Mouse (Mus musculus) c-Kit-positive CD71-positive TER-119-positive erythroid progenitor cells, embryonic 14.5 days (primary cell): ENCODE results near the gene Scrn2.

Experiments used
- DNase-seq: peaks from one replicate; pipeline ENCODE4 v3.0.0-alpha.2; 2013; ENCODE audit warnings: low spot score

Gene Scrn2

DNA sequence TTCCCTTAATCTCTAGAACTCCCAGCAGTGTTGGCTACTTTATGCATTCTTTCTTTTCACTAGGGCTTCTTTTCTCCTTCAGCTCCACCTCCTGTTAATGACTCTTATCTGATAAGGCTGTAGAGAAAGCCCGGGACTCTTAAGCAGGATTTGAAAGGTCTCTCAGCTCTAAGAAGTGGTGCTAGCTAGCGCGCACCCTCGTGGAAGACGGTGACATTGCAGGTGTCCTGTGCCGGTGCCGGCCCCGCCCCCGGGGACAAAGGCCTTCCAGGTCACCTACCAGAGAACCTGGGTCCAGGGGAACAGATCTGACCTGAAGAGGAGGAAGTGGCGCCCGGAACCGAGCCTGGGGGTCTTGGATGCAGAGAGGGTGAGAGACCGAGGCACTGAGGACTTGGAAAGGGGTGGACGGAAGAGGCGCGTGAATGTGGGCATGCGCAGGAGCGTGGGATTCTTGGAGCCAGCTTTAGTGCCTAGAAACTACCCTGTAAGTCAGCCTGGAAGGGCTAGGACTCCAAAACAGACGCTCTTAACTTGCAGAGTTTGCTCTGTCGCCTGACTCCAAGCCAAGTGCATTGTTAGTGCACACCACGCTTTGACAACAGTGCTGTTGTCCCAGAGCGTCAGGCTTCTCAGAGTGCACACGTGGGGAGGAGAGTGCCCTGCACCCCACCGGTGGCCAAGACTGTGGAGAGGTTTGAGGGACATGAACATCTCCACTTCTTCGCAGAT is at the start of gene Scrn2:
Gene Scrn2, plus strand, starts transcription at position 253 of the 732 bp plus-strand sequence.
- DNase-seq, result peak; percentile 79

DNA sequence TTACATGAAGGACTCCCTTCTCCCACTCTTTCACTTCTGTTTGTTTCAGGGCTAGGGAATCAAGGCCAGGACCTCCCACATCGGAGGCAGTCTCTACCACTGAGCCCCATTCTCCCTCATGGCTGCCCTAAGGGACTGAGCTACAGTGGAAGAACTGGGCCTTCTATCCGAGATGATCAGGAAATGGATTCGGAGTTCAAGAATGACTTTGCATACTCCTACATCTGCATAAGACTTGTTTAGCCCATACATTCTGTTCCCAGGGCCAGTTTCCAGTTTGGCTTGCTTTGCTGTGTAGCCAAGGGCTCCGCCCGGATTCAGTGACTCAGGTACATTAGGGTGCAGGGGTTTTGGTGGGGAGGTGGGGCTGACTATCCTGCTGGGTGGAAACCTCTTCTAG is 49.7 kb upstream of the Scrn2 start:
- DNase-seq, result no peak

DNA sequence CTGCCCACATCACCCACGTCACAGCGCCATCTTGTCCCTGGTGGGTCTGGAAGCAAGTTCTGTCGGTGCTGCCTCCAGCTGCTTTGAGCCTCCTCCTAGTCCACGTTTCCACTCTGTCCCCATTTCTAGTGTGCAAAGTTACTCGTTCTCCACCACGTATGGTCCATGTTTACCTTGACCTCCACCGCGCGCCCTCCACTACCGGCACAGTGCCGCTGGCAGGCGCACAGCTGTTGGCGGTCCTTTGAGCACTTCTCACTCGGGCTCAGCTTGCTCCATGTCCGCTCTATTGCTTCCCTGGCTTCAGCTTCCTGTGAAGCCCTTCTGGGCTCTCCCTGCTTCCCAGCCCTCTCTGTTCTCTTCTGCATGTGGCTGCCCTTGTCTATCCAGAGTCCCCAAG is 48.3 kb upstream of the Scrn2 start:
- DNase-seq, result no peak

DNA sequence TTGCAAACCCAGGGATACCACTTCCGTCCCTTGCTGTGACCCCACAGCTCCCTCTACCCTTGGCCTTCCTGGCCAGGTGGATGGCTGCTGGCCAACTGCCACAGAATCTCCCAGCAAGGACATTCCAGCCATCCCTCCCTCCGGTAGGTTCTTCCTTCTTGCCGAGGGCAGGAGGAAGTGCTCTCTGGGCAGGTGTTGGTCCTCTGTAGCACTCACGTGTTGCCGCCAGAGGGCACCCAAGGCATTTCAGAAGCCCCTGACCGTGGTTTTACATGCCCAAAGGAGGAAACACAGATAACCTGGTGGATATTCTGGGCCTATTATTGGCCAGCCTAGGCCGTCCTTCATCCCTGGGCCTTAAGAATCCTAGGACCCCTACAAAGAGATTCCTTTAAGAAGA is 47.4 kb upstream of the Scrn2 start:
- DNase-seq, result peak; percentile 66

DNA sequence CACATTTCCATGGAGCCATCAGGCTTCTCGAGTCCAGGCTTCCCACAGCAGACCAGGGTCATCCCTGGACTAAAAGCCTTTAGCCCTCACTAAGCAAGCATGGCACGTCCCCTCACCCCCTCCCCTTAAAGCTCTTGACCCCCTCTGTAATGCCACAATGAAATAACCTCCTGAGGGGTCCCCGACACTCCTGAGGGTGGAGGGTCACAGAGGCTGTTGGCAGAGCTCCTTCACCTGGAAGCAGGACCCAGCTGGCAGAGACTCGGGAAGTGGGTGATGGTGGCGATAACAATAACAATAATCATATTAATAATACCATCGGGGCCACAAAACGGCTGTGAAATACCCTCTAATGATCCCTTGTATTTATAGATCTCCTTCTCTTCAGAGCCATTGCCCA is 46.9 kb upstream of the Scrn2 start, which contains the start of gene Sp2:
Gene Sp2, minus strand, starts transcription at position 101 of the 400 bp plus-strand sequence.
- DNase-seq, result no peak

DNA sequence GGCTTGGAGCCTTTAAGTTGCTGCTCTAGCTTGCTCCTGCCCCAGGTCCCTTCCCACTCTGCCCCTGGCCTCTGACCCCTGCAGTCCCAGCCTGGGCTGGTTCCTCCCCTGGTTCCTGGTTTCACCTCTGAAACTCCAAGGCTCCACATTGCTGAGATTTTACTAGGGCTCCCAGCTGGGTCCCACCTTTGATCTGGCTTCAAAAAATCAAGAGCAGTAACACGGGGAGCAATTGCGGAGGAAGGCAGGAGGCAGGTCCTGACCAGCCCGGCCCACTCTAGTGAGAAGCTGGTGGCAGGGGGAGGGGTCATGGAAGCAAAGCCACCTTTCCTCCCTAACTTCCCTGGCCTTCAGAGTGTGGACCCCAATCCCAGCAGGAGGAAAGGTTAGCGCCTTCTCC is 44.8 kb upstream of the Scrn2 start:
- no peak for DNase-seq

DNA sequence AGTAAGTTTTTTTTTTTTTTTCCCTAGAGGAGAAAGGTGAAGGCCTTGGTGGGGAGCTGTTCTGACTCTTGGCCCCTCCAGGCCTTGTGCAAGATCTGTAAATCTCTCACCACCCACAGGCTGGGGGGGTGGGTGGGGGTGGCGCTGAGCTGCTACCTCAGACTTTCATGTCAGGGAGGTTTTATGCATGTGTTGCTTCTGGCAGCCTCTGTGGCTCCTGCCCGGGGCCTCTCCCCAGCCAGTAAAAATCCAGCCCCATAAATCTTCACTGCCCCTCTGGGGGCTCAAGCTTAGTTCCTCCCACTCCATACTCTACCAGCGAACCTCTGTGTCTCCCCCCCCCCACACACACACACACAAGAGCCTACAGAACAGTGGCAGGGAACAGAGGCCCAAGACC is 43.3 kb upstream of the Scrn2 start:
- DNase-seq, result no peak

DNA sequence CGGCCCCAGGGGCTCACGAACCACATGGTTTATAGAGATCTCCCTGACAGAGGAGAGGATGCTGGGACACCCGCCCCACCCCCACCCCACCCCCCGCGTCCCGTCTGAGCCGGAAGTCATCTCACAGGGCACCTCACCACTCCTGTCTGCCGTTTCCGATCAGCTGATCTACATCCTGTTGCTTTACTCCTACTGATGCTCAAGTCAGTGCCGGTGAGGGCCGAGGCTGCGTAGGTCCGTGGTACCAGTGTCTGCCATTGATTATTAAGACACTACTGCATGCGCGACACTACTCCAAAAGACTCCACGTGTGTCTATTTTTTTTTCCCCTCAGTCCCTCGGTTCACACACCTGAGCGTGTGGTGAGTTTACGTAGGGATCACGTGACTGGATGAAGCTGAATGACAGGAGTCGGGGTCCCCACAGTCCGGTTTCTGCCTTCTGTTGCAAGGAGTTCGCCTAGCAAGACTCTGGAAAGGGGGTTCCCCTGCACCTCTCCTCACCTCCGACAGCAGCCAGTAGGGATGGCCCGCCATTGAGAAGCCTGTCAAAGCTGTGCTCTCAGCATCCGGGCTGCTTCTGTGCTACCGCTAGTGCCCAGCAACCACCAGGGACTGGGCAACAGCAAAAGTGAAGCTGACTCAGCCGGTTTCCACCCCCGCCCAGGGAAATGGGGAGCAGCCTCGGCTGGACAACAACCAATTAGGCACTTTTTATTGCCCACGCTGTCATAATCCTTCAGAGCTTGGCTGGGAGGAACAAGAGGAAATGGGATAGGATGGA is 41.7 kb upstream of the Scrn2 start:
- no peak for DNase-seq

DNA sequence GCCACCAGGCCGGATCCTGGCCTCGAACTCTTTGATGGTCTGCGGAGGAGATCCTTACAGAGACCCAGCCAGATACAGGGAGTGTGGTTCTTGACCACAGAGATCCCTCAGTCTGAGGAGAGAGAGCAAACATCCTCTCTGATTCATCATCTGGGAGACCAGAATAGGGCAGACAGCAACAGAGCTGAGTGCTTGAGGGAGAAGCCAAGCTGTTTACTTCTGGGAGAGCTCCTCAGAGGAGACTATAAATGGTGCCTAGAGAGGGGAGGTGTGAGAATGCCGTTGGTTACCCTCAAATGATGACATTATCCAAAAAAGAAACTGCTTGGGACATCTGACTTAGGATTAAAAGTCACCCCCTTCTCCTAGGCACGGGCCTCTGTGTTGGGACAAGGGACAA is 38.2 kb upstream of the Scrn2 start:
- no peak for DNase-seq

DNA sequence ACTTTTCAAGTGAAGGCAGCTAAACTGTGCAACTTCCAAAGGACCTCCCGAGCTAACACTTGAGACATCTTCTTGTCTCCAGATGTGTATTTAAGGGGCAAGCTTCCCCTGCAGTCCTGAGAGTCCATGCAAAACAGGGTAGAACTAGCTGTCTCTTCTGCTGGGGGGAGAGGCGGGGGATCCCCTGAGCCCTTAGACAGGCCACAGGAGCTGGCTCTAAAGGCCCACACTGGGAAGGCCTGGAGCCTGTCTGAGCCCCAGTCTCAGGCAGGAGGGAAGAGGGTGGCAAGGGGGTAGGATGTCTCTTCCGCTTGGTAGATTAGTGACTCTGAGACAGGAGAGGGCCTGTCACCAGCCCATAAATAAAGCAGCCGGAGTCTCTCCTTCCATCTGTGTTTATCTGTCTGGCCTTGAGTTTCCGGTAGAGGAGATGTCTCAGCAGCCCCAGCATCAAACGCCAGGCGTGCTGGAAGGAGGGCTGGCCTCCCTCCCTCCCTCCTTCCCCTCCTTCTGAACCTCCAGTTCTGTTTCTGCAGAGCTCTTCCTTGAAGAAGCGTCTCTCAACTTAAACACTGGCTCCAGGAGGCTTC is 36.9 kb upstream of the Scrn2 start:
- no peak for DNase-seq

DNA sequence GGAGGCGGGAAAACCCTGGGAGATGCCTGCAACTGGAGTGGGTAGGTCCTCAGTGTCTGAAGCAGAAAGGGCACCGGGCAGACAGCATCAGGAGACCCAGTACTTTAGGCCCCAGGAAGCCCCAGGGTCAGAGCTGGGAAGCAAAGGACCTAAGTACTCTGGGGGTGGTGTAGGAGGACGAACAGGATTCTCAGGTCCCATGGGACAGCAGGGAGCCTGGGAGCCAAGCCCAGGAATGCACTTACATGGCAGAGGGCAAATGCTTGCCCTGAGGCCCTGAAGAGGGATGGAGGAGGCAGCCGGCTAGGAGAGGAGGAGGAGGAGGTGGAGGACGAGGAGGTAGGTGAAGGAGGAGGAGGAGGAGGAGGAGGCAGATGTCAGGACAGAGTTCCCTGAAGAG is 34.7 kb upstream of the Scrn2 start:
- DNase-seq, result no peak

DNA sequence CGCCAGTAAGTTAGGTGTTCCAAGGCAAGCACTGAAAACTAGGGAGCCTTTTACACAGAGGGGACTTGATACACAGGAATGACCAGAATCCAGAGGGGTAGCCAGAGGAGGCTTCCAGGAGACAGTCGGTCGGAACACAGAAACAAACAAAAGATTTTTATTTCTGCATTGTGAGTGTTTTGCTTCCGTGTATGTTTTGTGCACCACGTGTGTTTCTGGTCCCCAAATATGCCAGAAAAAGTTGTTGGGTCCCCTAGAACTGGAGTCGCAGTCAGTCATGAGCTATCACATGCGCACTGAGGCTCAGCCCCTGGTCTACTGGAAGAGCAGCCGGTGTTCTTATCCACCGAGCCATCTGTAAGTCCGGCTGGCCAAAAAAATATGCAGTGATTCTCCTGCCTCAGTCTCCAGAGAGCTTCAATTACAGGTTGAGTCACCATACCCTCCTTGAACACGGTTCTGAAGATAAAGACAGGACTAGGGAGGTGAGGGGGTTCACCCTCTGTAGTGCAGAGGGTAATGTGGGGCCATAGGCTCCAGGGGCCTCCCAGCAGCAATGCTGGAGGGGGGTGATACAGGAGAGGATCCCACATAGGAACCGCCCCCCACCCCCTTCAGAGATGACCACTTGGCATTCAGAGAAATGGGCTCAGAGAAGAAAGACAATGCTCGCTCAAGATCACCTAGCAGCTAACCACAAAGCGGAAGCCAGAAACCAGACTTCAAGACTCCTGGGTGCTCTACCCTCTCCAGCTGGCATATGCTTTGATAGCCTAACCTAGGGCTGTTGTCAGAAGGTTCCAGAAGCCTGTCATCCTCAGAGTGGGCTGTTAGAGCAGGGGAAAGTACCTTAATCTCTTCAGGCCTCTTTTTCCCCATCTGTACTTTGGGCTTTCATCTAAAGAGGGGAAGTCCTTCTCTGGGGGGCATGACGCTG is 33.6 kb upstream of the Scrn2 start:
- no peak for DNase-seq

DNA sequence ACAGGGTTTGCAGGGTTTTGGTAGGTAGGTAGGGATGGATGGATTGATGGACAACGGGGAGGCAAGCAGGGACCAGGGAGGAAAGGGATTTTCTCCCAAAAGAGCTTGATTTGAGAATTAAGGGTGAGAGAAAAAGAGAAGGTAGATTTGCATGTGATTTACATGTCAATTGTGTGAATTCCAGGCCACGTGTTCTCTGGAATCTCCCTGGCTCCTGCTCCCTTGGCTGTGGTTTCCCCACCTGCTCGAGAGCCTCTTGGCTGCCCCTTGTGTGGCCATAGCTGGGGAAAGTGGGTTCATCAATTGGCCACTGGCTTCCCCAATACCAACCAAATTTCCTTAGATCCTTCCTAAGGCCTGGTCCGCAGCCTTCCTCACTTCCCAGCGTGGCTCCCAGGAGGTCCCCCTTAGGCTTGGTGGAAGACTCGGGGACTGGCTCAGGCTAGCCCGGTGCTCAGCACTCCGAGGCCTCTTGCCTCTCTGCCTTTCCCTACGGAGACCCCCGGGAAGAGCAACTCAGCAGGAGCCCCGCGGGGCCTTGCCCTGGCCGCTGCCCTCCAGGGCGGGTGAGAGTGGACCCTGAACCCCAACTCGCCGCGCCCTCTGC is 32.9 kb upstream of the Scrn2 start:
- DNase-seq, result no peak

DNA sequence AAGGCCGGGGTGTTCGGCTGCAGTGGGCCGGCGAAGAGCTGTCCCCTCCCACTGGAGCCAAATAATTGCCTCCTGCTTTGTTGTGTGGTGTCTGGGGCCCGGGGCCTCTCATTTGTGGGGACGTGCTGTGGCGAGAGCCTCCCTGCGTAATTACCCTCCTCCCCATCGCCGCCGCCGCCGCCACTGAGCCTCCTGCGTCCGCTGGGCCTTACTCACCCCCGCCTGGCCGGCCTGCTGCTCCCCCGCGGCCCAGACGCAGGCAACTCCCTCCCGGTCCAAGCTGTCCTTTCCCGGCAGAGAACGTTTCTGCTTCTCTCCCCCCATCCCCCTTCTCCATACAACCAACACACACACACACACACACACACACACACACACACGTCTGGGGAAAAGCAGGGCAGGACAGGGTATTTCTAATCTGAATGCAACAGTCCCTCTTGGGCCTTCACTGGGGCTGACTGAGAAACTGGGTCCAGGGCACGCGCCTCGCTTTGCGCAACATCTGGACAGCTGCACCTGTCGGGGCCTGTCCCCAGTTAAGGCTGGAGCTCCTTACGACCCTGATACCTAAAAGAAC is 32.3 kb upstream of the Scrn2 start:
- no peak for DNase-seq

DNA sequence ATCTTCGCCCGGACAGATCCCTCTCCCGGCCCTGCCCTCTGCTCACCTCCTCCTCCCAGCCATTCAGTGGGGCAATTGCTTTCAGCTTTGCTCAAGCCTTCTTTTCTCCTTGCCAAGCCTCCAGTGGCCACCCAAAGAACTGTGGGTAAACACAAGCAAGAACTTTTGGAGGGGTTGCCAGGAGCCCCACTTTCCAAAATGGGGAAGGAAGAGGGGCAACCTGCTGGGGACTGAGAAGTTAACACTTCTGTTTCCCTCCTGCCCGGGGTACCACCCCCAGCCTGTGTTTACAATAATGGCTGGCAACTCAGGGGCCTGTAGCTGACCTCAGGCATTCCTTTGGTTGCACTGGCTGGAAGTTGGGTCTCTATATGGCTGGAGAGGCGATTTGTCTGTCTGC is 26.6 kb upstream of the Scrn2 start:
- DNase-seq, result no peak

DNA sequence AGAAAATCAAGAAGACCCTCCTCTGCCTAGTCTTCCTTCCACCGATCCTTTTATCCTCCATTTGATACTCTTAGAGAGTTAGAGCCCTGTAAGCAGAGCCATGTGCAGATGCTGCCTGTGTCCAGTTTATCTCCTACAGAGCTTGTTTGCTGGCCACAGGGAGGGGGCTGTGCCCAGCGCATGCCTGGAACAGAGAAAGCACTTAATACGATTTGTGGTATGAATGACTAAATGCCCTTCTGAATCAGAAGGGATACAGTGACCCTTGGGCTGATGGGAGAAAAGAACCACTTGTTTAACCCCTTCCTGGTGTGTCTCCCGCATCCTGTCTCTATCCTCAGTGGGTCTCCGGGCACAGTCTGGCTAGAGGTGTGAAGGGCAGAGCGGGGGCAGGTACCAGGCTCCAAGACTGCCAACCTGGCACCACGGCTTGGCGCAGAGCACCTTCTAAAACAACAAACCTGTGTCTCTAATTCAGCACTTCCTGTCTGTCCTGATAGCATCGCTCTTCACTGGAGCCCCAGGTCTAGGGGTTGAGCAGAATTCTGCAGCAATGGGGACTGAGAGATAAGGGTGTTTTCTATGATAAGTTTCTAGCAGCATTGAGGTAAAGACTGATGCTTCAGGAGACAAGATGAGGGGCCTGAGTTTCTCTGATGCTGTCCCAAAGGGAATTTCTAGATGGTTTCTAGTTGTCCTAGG is 22.5 kb upstream of the Scrn2 start:
- DNase-seq, result no peak

DNA sequence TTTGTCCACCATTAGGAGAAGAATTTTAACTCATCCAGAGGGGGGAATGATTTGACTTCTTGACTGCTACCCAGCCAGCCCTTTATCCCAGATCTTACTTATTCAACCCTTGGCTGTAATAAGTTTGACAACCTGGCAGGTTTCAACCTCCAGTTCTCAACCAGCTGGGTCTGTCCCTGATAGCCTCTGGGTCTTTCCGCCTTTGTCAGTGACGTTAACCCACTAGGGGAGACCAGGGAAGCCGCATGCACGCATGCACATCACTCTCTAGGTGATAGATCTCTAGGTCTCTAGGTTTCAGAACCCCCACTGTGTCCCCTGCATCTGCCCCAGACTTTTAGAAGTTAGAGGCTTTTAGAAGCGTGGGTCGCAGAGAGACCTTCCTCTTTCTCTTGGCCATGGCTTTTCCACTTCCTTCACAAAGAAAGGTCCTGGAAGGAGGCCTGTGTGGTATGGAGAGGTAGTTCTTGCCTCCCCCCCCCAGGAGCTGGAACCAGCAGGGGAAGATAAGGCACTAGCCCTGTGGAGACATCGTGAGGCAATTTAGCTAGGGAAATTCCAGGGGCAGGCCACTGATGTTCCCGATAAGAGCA is 20.4 kb upstream of the Scrn2 start:
- no peak for DNase-seq

DNA sequence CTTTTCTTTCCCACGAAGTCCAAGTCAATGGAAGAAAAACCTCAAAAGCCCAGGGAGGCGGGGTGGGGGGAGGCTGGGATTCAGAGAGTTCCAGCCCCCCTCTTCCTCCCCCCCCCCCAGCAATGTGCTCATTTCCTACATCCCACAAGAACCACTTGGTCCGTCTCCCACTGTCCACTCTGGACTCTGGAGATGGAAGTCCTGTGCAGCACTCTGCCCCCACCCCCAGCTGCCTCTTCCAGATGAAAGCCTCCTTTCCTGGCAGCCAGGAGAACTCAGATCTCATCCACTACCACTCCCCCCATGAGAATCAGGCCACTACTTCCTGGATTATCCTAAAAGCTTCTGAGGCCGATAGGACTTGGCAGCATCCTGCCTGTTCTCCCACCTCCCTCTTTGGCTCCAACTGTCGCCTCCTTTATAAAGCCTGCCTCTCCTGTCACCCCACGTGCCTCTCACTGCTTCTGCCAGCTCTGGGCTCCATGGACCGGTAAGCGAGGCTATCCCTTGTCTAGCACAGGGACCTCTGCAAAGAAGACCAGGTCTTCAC is 16.5 kb upstream of the Scrn2 start, which contains the start of gene Sp6:
Gene Sp6, plus strand, starts transcription at position 274 of the 550 bp plus-strand sequence.
- DNase-seq, result no peak

DNA sequence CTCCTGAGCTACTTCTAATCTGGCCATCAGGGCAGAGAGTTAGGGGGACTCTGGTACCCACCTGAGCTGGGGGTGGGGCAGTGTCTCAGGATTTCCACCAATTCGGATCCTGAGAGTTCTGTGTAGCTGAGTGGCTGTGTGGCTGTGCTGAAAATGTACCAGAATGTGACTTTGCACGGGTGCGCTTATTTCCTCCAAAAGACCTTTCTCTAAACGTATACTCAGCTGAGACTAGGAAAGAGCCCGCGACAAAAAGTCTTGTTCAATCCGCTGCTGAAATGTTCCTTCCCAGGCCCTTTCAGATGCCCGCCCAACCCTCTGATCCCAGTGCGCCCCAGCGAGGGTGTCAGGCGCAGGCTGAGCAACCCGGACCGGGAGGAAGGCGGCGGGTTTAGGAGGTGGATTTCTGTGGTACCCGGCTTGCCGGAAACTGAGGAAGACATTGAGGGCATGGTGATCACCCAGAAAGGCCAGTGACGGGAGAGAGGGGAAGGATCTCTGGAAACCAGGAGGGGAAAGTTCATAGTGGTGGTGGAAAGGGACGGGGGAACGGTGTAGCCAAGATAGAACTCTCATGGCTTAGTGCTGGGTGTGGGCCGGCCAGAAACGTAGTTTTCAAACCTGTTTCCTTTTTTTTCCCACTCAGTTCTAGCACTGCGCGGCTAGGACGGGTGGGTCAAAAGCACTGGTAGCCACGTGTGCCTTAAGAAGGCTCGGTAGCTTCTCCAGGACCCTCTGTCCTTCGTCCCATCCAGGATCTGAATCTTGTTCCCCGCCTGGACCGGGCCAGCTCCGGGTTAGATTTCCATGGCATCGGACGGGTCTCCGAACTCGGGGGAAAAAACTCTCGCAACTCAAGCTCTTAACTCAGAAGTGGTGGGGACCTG is 11.8 kb upstream of the Scrn2 start:
- no peak for DNase-seq
